Mouse (Mus musculus): Measurements from ENCODE around the gene Cox5a. TPM values are rescaled to one million over a fixed set of nuclear protein-coding genes. Genes with fewer than 3 reads are reported as not detected.

Cox5a gene
- 135 and 219 TPM in 2 replicates for polyA plus RNA-seq (2012; rRNA removed)

DNA sequence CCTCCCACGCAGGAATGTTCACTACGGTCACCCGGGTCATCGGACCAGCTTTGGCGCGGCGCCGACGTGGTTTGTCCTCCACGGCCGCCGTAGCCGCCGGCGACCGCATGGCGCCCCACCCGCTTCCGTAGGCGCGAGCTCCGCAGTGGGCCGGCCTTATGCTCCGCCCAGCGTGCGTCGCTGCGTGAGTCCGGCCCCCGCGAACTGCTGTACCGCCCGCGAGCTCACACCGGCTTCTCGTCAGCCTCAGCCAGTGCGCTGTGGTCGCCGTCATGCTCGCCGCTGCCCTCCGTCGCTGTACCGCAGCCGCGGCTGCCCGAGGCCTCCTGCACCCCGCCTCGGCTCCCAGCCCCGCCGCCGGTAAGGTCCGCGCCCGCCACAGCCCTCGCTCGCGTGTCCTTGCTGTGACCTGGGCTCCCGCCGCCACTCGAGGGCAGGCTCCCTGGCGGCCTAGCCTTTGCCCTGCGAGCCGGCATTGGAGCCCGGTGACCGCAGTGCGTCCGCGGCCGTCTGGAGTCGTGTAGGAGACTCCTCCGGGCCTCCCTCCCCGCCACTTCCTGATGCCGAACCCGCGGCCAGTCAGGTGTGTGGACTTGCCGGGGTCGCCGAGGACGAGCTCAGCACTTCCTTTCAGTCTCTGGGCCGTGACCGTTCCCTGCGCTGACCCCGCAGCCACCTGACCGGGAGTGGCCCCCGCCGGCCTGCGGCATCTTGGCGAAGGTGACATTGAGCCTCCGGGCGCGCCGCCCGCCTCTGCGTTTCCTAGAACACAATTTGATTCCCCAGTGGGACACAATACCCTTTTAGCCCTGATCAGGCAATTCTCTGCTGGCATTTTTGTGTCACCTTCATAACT is at the start of gene Cox5a:
TSS of gene Cox5a (plus strand) at position 219 of the 856 bp plus-strand sequence.
- Histone ChIP-seq H3K4me3 (ENCODE audit: extremely low read depth, insufficient read depth, insufficient read length) (peak within 1 kb of the TSS; percentile 81), H3K27me3 (ENCODE audit: control insufficient read depth, insufficient read depth, low read length) (no peaks in the 10 kb centered on the region), H3K4me1 (ENCODE audit: control insufficient read depth, insufficient read depth, insufficient read length) (peaks cover 8% of the 10 kb centered on the region), H3K36me3 (ENCODE audit: control insufficient read depth, insufficient read depth, low read length) (no peaks in the 10 kb centered on the region), H3K27ac (ENCODE audit: insufficient read depth, low read length) (peak within 1 kb of the TSS; percentile 82)
- WGBS, result under 1% methylated on average over 95 of the region's 95 CpGs
- no peak for TF ChIP-seq CTCF (IDR thresholded peaks at IDR 0.05; ENCODE audit: extremely low read depth, insufficient read depth, insufficient read length, insufficient replicate concordance)
- TF ChIP-seq POLR2A (IDR thresholded peaks at IDR 0.05; ENCODE audit: low read depth, low read length), result peak; percentile 88
- peak; percentile 80 to 89 for DNase-seq (ENCODE audit: low read depth in 1 of 2, low spot score in 2 of 2)

DNA sequence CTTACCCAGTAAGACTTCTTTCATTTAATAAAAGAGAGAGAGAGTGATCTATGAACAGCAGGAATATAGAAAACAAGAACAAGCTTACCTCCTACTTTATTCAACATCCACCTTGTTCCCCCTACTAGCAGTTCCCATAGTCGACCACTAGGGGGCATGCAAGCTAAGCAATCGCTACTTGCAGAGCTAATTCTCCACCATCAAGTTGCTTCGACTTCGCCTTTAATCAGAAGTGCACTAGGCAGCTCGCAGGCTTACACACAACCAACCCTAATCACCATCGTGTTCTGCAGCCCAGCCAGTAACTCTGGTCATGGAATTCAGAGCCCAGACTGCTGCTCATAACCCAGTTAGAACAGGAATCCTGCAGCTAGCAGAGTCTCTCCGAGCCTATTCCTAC is 35.3 kb upstream of the Cox5a start:
- TF ChIP-seq CTCF (IDR thresholded peaks at IDR 0.05; ENCODE audit: extremely low read depth, insufficient read depth, insufficient read length, insufficient replicate concordance) (peak; percentile 83; the same call in 1 of the 2 replicates), POLR2A (IDR thresholded peaks at IDR 0.05; ENCODE audit: low read depth, low read length) (no peak)
- H3K4me3 ChIP-seq (ENCODE audit: extremely low read depth, insufficient read depth, insufficient read length), result no peak overlapping the region
- no peaks in the 10 kb centered on the region for H3K36me3 ChIP-seq (ENCODE audit: control insufficient read depth, insufficient read depth, low read length)
- peak; percentile 57 to 75 for DNase-seq (ENCODE audit: low read depth in 1 of 2, low spot score in 2 of 2)
- 17% methylated on average over 7 of the region's 7 CpGs for WGBS
- no peaks in the 10 kb centered on the region for H3K27me3 ChIP-seq (ENCODE audit: control insufficient read depth, insufficient read depth, low read length)
- no peak overlapping the region for H3K27ac ChIP-seq (ENCODE audit: insufficient read depth, low read length)
- no peaks in the 10 kb centered on the region for H3K4me1 ChIP-seq (ENCODE audit: control insufficient read depth, insufficient read depth, insufficient read length)

DNA sequence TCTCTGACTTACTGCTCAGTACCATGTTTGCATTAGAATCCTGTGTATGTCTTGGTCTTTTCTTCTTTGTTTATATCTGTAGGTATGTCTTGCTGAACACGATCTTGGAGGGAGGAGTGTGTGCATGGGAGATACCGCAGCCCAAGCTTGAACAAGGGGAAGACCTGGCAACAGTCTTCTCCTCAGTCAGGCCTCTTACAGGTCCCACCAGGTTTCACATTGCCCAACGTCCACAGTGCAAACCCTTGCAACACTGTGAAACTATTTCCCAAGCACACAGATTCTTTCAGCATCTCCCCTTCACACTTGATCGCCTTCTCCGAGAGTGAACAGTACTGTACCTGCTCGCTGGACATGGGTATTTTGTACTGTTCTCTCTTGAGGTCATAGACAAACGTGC is 33.3 kb upstream of the Cox5a start:
- 73% methylated on average over 7 of the region's 7 CpGs for WGBS
- no peaks in the 10 kb centered on the region for H3K4me1 ChIP-seq (ENCODE audit: control insufficient read depth, insufficient read depth, insufficient read length)
- no peak overlapping the region for H3K27ac ChIP-seq (ENCODE audit: insufficient read depth, low read length)
- DNase-seq (ENCODE audit: low read depth in 1 of 2, low spot score in 2 of 2), result no peak
- no peaks in the 10 kb centered on the region for H3K36me3 ChIP-seq (ENCODE audit: control insufficient read depth, insufficient read depth, low read length)
- no peak overlapping the region for H3K4me3 ChIP-seq (ENCODE audit: extremely low read depth, insufficient read depth, insufficient read length)
- TF ChIP-seq POLR2A (IDR thresholded peaks at IDR 0.05; ENCODE audit: low read depth, low read length) (no peak), CTCF (IDR thresholded peaks at IDR 0.05; ENCODE audit: extremely low read depth, insufficient read depth, insufficient read length, insufficient replicate concordance) (no peak)
- no peaks in the 10 kb centered on the region for H3K27me3 ChIP-seq (ENCODE audit: control insufficient read depth, insufficient read depth, low read length)

DNA sequence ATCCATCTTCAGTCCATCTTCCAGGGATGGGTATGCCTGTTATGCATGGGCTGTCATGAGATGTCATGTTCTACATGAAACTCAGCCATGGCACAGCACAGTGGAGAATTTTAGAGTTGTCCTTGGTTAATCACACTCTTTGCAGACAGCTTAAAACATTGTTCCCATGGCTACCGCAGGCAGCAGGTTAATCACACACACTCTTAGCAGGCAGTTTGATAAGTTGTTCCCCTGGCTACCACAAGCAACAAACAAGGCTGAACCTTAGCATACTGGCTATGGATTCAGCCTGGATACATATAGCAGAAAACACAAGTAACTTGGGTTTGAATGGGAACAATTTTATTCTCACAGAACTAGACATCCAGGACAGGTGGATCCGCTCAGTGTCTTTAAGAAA is 27.5 kb upstream of the Cox5a start:
- TF ChIP-seq POLR2A (IDR thresholded peaks at IDR 0.05; ENCODE audit: low read depth, low read length) (no peak), CTCF (IDR thresholded peaks at IDR 0.05; ENCODE audit: extremely low read depth, insufficient read depth, insufficient read length, insufficient replicate concordance) (no peak)
- Histone ChIP-seq H3K27me3 (ENCODE audit: control insufficient read depth, insufficient read depth, low read length) (no peaks in the 10 kb centered on the region), H3K27ac (ENCODE audit: insufficient read depth, low read length) (no peak overlapping the region), H3K36me3 (ENCODE audit: control insufficient read depth, insufficient read depth, low read length) (no peaks in the 10 kb centered on the region), H3K4me1 (ENCODE audit: control insufficient read depth, insufficient read depth, insufficient read length) (no peaks in the 10 kb centered on the region), H3K4me3 (ENCODE audit: extremely low read depth, insufficient read depth, insufficient read length) (no peak overlapping the region)
- no peak for DNase-seq (ENCODE audit: low read depth in 1 of 2, low spot score in 2 of 2)
- WGBS, result 94% methylated on average over 2 of the region's 2 CpGs

DNA sequence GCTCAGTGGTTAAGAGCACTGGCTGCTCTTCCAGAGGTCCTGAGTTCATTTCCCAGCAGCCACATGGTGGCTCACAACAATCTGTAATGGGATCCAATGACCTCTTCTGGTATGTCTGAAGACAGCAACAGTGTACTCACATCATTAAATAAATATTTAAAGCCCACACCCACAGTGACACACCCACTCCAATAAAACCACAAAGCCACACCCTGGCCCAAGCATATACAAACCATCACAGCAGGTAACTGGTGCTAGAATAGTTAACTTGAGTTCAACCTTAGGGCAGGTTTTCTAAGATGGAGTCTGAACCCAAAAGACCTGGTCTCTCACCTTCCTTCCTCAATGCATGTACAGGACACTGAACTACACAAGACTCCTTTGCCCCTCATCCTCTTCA is 26.1 kb upstream of the Cox5a start:
- TF ChIP-seq CTCF (IDR thresholded peaks at IDR 0.05; ENCODE audit: extremely low read depth, insufficient read depth, insufficient read length, insufficient replicate concordance) (no peak), POLR2A (IDR thresholded peaks at IDR 0.05; ENCODE audit: low read depth, low read length) (no peak)
- no peak for DNase-seq (ENCODE audit: low read depth in 1 of 2, low spot score in 2 of 2)
- Histone ChIP-seq H3K27ac (ENCODE audit: insufficient read depth, low read length) (no peak overlapping the region), H3K4me1 (ENCODE audit: control insufficient read depth, insufficient read depth, insufficient read length) (no peaks in the 10 kb centered on the region), H3K36me3 (ENCODE audit: control insufficient read depth, insufficient read depth, low read length) (no peaks in the 10 kb centered on the region), H3K4me3 (ENCODE audit: extremely low read depth, insufficient read depth, insufficient read length) (no peak overlapping the region), H3K27me3 (ENCODE audit: control insufficient read depth, insufficient read depth, low read length) (no peaks in the 10 kb centered on the region)

DNA sequence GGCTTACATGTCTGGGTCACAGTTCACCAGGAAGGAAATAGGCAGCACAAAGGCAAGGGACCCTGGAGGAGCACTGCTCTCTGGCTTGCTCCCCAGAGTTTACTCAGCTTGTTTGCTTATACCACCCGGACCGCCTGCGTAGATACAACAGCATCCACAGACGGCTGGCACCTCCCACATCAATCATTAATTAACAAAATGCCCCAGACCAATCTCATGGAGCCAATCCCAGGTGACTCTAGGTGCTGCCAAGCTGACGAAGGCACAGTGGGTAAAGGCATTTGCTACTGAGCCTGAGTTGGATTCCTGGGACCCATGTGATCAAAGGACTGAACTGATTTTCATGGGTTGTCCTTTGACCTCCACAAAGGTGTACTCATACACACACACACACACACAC is 23.8 kb upstream of the Cox5a start:
- Histone ChIP-seq H3K36me3 (ENCODE audit: control insufficient read depth, insufficient read depth, low read length) (no peaks in the 10 kb centered on the region), H3K27me3 (ENCODE audit: control insufficient read depth, insufficient read depth, low read length) (peaks cover 5% of the 10 kb centered on the region), H3K4me1 (ENCODE audit: control insufficient read depth, insufficient read depth, insufficient read length) (no peaks in the 10 kb centered on the region), H3K4me3 (ENCODE audit: extremely low read depth, insufficient read depth, insufficient read length) (no peak overlapping the region), H3K27ac (ENCODE audit: insufficient read depth, low read length) (no peak overlapping the region)
- WGBS, result 77% methylated on average over 5 of the region's 5 CpGs
- DNase-seq (ENCODE audit: low read depth in 1 of 2, low spot score in 2 of 2), result no peak
- no peak for TF ChIP-seq CTCF (IDR thresholded peaks at IDR 0.05; ENCODE audit: extremely low read depth, insufficient read depth, insufficient read length, insufficient replicate concordance)
- TF ChIP-seq POLR2A (IDR thresholded peaks at IDR 0.05; ENCODE audit: low read depth, low read length), result no peak

DNA sequence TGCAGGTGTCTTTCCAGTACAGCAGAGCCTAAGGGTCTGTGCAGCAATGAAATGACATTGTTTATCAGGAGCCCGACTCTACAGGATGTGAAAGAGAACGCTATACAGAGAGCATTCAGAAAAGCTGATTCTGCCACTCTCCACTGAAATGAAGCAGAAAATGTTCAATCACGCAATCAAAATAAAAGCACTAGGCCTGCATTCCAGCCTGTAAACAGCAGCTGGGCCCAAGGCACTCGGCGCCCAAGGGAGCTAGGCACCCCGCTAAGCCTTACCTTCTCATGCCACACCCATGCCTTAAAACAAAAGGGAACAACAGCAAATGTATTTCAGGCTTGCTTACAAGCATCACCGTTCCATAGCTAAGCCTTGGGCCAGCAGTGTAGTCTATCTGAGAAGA is 22.5 kb upstream of the Cox5a start:
- no peak for DNase-seq (ENCODE audit: low read depth in 1 of 2, low spot score in 2 of 2)
- 78% methylated on average over 7 of the region's 7 CpGs for WGBS
- peaks cover 12% of the 10 kb centered on the region for H3K27me3 ChIP-seq (ENCODE audit: control insufficient read depth, insufficient read depth, low read length)
- H3K4me1 ChIP-seq (ENCODE audit: control insufficient read depth, insufficient read depth, insufficient read length), result no peaks in the 10 kb centered on the region
- no peak overlapping the region for H3K4me3 ChIP-seq (ENCODE audit: extremely low read depth, insufficient read depth, insufficient read length)
- H3K36me3 ChIP-seq (ENCODE audit: control insufficient read depth, insufficient read depth, low read length), result no peaks in the 10 kb centered on the region
- TF ChIP-seq CTCF (IDR thresholded peaks at IDR 0.05; ENCODE audit: extremely low read depth, insufficient read depth, insufficient read length, insufficient replicate concordance) (no peak), POLR2A (IDR thresholded peaks at IDR 0.05; ENCODE audit: low read depth, low read length) (no peak)
- no peak overlapping the region for H3K27ac ChIP-seq (ENCODE audit: insufficient read depth, low read length)
